Mouse (Mus musculus): ENCODE results near the gene Sox9. TPM values are rescaled to one million over a fixed set of nuclear protein-coding genes. Genes with fewer than 3 reads are reported as not detected.

Gene Sox9
- polyA plus RNA-seq, 1 experiment from 2014 or later: 11.7 TPM

GRCm38 (mm10) chr11:112834245-112835005, 52.4 kb downstream of the Sox9 start:
- Histone ChIP-seq H3K9ac (ENCODE audit: low read depth, low read length) (no peak overlapping the region), H3K36me3 (ENCODE audit: control insufficient read depth, insufficient read depth, low read length) (no peaks in the 10 kb centered on the region), H3K4me2 (no peak overlapping the region), H3K9me3 (ENCODE audit: control insufficient read depth, low read length) (no peaks in the 10 kb centered on the region), H3K27me3 (replicated peaks; ENCODE audit: control insufficient read depth, insufficient read depth, low read length) (no peaks in the 10 kb centered on the region), H3K4me3 (ENCODE audit: low read depth, low read length) (no peak overlapping the region), H3K27ac (ENCODE audit: low read depth, low read length) (no peak overlapping the region), H3K4me1 (replicated peaks; ENCODE audit: control insufficient read depth, insufficient read depth, low read length) (no peaks in the 10 kb centered on the region)
- ATAC-seq (replicated peaks; ENCODE audit: low FRiP score) (no peak), DNase-seq (ENCODE audit: low spot score) (no peak)
- WGBS: 58% methylated on average over 11 of the region's 11 CpGs

GRCm38 (mm10) chr11:112835468-112836092, 53.6 kb downstream of the Sox9 start:
- Histone ChIP-seq H3K4me1 (replicated peaks; ENCODE audit: control insufficient read depth, insufficient read depth, low read length) (no peaks in the 10 kb centered on the region), H3K9me3 (ENCODE audit: control insufficient read depth, low read length) (no peaks in the 10 kb centered on the region), H3K4me3 (ENCODE audit: low read depth, low read length) (no peak overlapping the region), H3K27me3 (replicated peaks; ENCODE audit: control insufficient read depth, insufficient read depth, low read length) (peaks cover under 1% of the 10 kb centered on the region; the same call in 1 of the 2 replicates), H3K36me3 (ENCODE audit: control insufficient read depth, insufficient read depth, low read length) (no peaks in the 10 kb centered on the region), H3K9ac (ENCODE audit: low read depth, low read length) (no peak overlapping the region), H3K4me2 (no peak overlapping the region), H3K27ac (ENCODE audit: low read depth, low read length) (no peak overlapping the region)
- no peak for DNase-seq (ENCODE audit: low spot score)
- ATAC-seq (replicated peaks; ENCODE audit: low FRiP score): no peak
- 44% methylated on average over 7 of the region's 7 CpGs for WGBS

Measured in liver, embryonic 11.5 days (tissue).